Mouse (Mus musculus): ENCODE measurements around the gene Susd3.

The Susd3 gene

DNA sequence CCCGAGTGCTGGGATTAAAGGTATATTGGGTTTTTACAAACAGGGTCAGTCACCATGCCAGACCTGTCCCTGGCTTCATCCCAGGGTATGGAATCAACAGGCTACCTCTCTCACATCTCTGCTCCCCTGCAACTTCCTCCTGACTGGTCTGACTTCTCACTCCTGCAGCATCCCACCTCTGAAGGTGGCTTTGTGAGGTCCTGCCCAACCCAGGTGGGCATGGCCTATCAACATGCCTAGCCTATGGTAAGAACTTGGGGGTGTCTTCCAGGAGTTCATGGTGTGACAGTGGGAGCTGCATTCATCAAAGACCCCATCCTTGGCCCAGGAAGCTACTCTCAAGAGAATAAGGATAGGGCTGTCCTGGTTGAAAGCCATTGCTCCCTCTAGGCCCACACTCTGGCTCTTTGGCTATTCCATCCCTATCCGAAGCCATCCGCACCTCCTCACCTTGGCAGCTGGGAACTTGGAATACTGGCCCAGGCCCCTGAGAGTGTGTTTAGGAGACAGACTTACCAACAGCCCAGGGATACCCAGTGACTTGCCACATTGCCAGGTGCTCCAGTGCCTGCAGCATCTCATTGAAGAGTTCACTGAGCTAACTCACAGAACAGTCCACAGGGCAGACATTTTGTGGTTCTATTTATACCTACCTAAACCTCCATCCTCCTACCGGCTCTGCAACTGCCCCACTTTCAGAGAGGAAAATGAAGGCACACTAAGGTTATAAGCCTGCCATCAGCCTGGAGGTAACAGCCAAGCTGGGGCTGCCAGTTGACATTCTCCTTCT, 35.6 kb downstream of the Susd3 start:
- no peak for DNase-seq (ENCODE audit: low spot score in 2 of 2)

DNA sequence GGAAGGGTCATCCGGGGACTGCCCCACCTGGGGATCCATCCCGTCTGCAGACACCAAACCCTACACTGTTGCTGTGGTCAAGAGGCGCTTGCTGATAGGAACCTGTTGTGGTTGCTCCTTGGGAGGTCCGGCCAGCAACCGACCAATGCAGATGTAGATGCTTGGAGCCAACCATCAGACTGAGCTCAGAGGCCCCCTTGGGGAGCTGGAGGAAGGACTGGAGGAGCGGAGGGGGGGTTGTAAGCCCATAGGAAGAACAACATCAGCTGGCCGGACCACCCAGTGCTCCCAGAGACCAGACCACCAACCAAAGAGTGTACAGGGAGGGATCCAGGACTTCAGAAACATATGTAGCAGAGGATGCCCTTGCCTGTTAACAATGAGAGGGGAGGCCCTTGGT, 39.2 kb downstream of the Susd3 start:
- DNase-seq (ENCODE audit: low spot score in 2 of 2) = no peak

DNA sequence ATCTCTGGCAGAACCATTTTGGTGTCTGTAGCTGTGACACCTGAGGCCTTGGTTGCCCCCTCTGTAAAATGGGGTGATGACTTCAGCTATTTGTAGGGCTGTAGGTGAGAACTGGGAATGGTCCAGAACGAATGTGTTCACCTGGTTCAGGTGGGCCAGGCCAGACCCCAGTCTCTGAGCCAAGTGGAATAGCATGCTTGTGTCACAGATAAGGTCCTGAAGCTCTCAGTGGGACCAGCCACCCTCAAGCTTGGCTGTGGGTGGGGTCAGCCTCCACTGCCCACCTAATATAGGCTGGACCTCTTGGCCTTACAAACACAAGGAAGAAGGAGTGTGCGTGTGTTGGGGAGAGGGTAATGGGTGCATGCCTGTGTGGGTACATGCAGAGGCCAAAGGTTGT, 42.2 kb downstream of the Susd3 start:
- no peak for DNase-seq (ENCODE audit: low spot score in 2 of 2)

DNA sequence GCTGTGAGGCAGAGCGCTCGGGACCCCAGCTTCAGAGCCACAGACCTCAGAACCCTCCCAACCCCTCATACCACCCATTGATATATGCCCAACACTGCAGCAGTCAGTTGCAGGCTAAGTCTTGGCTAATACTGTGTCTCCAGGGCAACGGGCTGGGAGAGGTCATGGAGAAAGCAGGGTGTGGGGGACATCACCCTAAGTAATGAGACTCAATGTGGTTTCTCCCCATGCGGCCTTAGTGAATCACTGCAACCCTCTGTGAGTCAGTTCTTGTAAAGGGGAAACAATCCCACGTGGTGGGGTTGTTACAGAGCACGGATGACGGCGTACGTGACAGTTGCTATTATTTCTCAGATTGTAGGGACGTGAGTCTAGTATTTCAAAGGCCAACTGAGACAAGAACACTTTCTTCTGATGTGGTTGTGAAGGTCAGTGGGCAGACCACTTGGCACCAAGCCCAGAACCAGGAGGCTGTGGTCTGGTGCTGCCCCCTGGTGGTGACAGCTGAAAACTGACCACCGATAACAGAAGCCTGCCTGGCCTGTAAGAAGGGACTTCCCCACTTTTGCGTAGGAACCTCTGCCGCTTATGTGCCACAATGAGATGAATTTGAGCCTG, 43.0 kb downstream of the Susd3 start:
- peak; percentile 53 to 78 for DNase-seq (ENCODE audit: low spot score in 2 of 2)

DNA sequence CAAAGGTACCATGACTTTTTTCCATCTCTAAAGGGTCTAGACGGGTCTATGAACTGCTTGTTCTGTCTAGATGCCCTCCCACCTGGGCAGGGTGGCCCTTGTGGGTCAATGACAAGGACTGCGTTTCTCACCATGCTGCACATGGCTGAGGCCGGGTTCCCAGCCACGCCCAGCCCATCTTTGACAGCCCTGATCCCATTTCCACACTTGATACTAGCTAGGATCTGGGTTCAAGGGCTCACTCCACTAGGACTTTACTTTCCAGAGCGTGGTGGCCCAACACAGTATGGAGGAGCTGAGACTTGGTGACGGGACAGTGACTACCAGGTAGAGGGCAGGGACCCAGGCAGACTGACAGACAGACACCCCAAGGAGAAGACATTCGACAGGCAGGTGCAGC, 46.0 kb downstream of the Susd3 start:
- no peak for DNase-seq (ENCODE audit: low spot score in 2 of 2)

DNA sequence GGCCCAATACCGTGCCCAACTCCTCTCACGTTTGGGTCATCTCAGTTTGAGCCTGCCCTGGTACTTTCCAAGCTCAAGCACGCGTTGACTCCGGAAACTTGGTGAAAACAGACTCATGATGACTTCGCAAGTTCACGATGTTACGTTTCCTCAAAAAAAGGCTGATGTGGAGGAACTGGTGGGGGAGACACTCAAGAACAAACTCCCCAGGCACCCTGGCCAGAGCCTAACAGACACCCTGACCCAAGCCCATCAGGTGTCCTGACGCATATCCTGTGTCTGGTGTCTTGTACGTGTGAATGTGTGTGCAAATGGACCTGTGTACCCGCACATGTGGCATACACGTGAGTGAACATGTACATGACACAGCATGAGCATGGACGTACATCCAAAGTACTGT, 47.8 kb downstream of the Susd3 start:
- no peak for DNase-seq (ENCODE audit: low spot score in 2 of 2)

DNA sequence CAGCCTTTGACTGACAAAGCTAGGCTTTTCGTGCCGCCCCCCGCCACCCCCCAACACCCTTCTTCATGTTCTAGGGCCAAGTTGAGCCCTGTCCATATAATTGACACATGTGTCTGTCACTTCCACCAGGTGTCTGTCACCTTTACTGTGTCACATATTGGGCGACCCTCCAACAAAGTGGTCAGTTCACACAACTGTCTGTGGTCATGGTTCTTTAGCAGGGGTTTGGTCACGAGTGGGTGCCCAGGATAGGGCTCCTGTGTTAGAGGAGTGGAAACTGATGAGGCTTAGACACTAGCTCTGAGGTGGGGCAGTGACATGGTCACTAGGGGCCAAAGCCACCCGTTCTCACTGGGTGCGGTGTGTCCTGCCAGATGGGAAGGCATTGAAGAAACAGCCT, 48.6 kb downstream of the Susd3 start:
- DNase-seq (ENCODE audit: low spot score in 2 of 2) = no peak

DNA sequence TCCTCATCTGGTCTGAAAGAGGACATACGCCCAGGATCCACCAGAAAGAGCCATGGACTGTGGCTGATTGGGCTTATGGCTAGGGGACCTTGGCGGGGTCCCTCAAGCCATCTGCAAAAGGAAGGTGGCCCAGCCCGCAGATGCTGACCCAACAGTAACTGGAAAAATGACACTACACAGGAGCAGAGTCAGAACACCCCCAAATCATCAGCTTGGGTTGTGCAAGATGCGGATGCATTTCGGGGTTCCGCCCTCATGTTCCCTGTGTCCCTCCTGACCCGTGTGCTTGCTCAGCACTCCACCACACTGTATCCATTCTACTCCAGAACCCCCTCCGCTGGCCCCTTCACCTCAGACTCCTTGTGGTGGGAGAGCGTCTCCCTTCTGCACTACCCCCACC, 49.8 kb downstream of the Susd3 start:
- DNase-seq (ENCODE audit: low spot score in 2 of 2) = no peak

DNA sequence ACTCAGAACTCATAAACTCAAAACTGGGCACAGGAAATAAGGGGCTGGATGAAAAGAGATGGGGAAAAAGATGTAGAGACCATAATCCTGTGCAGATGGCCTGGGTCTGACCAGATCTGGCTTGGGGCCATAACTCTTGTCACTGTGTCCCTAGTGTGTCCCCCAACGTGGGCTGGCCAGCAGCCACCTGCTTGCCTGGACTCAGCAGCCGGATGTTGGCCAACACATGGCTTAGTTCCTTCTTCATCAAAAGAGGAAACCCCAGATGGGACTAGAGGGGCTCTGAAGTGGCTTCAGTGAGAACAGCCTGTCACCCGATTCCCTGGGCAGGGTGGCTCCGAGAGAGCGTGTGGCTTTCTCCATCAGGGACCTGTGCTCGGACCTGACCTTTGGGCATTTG, 51.7 kb downstream of the Susd3 start:
- no peak for DNase-seq (ENCODE audit: low spot score in 2 of 2)

DNA sequence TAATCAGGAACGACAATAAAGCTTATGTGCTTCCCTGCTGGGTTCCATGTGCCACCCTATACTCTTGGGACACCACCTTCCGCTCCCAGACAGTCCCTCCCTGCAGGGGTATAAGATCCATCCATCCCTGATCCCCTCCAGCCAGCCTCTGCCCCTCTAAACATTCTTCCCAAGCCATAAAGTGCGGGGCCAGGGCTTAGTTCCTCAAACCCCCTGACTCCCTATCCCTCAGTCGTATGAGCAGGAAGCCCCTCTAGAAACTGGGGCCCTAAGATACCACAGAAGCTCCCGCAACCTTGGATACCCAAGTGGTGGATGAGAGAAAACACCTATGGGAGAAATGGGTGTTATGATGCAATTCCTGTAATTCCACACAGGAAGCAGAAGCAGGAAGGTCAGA, 52.3 kb downstream of the Susd3 start:
- no peak for DNase-seq (ENCODE audit: low spot score in 2 of 2)

DNA sequence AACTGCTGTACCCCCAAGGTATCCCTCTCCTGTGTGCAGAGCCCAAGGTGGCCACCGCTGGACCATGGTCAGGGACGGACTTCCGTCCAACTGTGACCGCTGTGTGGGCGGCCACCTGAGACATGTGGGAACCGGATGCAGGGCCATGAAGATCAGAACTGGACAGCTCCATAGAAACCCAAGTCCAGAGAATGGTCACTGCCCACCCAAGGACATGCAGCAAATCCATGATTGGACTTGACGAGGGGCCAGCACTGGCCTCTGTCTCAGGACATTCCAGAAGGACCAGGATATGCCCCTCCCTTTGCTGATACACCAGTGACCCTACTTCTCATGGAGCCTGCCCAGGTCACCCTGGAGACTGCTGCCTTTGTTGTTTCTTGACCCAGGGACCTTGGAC, 52.9 kb downstream of the Susd3 start:
- DNase-seq (ENCODE audit: low spot score in 2 of 2) = no peak

DNA sequence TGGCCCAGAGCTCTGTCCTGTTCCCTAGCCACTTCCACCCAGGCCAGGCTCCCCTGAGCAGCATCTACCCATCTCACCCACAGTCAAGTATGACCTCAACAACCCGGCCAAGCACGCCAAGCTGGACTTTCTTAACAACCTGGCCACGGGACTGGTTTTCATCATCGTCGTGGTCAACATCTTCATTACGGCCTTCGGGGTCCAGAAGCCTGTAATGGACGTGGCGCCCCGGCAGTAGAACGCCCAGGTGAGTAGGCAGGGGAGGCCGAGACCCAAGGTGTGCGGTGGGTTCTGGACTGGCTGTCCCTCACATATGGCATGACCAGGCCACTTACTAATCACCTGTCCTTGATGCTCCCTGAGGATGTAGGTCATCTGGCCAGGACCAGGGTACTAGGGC, 53.7 kb downstream of the Susd3 start:
- DNase-seq (ENCODE audit: low spot score in 2 of 2) = no peak

DNA sequence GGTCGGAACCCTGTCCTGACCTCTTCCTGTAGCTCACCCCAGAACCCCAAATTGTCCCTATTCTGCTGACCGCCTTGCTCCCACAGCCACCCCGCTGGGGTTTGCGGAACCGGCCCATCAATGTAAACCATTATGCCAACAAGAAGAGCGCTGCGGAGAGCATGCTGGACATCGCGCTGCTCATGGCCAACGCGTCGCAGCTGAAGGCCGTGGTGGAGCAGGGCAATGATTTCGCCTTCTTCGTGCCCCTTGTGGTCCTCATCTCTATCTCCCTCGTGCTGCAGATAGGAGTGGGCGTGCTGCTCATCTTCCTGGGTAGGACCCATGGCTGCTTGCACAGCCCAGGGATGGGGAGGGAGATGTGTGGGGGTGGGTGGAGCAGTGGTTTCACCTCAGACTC, 54.9 kb downstream of the Susd3 start:
- DNase-seq (ENCODE audit: low spot score in 2 of 2) = no peak

DNA sequence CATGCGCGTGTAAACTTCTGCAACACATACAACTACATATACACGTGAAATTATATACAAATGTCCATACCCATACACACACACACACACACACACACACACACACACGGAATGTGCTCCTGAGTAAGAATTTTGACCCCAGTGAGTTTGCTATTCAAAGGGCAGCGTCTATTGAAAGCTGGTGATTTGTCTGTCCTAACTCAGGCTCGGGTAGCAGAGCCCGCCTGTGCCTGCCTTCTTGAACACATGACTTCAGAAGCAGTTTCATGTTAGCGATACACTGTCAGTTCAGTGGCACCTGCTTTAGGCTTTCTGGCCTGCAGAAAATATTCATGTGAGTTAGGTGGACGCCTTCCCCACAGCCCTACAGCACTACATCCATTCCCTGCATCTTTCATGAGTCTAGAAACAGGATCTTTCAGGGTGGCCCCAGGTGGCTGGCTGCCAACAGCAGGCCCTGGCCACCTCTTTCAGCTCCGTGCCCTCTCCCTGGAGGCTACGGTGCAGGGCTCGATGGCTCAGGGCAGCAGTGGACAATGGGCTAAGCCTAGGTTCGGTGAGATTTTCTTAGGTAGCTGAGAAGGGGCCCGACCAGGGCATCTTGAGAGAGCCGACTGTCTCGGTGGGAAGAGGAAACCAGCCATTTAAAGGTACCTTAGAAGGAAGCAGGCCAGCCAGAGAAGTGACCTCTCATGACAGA, 56.2 kb downstream of the Susd3 start:
- no peak for DNase-seq (ENCODE audit: low spot score in 2 of 2)

DNA sequence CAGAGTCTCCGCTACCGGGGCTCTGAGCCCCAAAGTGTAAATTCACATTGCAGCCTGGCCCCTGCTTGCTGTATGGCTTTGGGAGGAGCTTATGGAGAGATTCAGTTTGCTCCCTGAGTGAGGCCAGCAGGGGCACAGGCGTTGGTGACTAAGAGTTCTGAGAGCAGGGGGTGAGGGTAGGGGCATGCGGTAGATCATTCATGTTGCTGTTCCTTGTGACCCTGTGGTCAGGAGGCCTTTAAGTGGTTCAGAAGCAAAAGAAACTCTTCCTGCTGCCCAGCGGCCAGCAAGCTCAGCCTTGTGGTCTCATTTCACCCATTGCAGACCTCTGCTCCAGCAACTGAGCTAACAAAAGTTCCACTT, 56.9 kb downstream of the Susd3 start:
- DNase-seq (ENCODE audit: low spot score in 2 of 2) = no peak

DNA sequence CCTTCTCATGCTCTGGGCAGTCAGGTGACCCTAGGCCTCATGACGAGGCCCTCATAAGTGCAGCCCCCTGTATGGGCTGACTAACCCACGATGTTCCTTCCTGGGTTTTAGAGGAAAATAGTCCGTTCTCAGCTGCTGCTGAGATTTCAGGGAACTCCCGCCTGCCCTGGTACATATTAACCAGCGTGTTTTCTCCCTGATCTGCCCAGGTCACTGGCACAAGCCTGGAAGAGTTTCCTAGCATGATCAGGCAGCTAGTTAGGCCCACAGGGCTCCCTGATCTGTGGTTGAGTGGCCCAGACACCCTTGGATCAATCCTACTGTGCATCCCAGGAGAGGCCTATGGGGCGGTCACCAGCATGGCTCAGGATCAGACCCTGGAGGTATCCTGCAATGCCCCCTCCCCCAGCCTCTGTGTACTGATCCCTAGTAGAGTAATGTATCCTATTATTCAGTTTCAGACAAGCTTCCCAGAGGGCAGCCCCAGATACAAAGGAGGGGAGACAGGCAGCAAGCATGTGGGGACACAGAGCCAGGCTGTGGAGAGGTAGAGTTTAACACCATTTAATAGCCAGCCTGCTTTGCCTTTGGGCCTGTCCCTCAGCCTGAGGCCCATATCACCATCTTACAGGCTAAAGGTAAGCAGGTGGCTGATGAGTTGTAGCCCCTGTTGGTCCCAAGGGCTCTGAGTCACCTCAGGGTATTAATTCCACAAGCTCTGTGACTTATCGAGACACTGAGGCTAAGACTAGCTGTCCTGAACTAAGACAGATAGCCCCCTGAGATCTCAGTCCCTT, 57.4 kb downstream of the Susd3 start:
- no peak for DNase-seq (ENCODE audit: low spot score in 2 of 2)

DNA sequence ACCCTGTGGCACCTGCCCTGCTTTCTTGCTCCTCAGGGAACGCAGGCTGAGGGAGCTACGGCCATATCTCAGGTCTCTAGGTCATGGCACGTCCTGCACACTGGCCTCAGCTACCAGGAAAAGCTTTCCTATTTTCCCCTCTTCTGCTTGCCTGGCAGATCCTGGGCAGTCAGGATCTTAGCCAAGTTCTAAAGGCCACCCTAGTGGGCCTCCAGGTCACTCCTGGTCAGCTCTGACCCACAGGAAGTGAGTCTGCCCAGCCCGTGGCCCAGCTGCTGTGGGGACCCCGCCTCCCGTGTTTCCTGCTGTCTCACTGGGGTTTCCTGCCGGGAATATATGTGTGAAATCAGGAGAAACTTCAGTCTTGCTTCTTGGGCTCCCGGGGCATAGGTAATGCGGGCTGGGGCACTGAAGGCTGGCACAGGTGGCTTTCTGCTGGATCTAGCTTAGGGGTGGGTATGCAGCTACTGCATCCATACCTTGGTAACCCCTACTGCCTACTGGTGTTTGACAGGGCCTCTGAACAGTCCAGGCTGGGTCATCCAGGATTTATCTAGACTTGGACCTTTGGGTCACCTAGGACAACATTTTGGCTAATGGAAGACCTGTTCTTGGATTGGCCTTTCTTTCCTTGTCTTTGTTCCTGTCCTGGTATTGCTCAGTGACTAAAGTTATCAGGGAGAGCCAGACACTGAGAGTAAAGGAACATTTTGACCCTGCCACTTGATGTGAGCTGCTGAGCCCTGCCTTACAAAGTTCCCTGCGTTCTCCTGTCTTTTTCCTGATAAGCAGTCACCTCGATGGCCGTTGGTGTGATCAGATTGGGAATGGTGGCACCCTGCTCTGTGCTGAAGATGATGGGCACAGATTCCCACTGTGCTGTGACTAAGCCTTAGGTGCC, 58.3 kb downstream of the Susd3 start:
- no peak for DNase-seq (ENCODE audit: low spot score in 2 of 2)

DNA sequence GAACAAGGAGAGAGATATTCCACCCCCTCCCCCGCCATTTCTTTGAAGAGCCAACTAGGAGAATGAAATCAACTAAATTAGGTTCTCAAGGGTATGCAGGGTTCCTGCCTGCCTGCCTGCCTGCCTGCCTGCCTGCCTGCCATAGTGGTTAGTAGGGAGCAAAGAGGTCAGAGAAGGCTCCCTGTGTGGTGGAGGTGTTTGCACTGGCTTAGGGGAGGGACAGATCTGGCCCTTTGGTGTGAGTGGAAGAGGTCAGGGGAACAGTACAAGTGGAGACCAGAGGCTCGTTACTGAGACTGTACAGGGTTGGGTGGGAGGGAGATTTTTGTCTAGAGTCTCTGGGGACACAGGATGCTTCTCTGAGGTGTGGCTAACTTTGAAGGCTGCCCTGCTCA, 59.5 kb downstream of the Susd3 start:
- DNase-seq (ENCODE audit: low spot score in 2 of 2) = no peak

DNA sequence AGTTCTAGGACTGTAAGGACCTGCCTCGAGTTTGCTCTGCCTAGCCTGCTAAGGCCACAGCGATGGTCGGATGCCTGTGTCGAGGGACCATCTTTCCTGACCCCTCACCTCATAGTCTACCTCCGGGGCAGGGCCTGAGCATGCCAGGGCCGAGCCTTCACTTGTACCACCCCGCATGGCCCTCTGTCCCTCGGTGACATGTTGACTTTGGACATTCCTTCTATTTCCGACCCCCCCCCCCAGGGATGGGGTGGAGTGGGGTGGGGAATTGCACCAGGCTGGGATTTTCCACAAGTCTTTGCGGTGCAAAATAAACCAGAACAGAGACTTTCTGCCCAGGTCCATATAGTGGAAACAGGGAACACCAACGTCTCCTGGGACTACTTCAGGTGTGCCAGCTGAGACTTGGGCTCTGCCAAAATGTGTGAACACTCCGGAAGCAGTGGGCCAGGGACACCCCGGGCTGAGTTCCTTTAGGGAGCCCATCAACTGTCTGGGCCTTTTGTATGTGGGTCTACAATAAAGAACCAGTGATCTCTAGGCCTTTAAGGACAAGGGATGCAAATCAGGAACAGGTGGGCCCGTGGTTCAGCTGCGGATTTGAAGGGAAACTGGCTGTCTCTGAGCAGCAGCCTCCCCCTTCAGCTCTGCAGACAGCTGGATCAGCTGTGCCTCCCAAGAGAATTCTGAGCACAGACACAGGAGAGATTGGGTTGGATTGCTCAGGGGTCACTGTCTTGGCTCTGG, 60.1 kb downstream of the Susd3 start:
- DNase-seq (ENCODE audit: low spot score in 2 of 2) = no peak
